Mouse (Mus musculus) hindbrain, embryonic 16.5 days (tissue): ENCODE data around the gene 4921524J17Rik. TPM values are rescaled to one million over a fixed set of nuclear protein-coding genes. Genes with fewer than 3 reads are reported as not detected.

Experiments
- ATAC-seq: fragments of 200-750 bp; cut with Nextera tagmentation; 2 replicates; pipeline ENCODE4 v1.8.0; 2017; ENCODE audit warnings: moderate TSS enrichment, moderate library complexity
- H3K27ac ChIP-seq: fragments of 300-500 bp; sonication (generic); 2 replicates; pipeline ENCODE4 v1.5.1; 2014; ENCODE audit warnings: low read depth, mild to moderate bottlenecking, control low read depth, low read length, moderate library complexity
- H3K27me3 ChIP-seq: fragments of 300-500 bp; sonication (generic); replicated peaks from 2 replicates; pipeline ENCODE4 v1.6.1; 2014; ENCODE audit warnings: low read length; ENCODE audit not compliant: control insufficient read depth, insufficient read depth
- H3K36me3 ChIP-seq: fragments of 300-500 bp; sonication (generic); 2 replicates; pipeline ENCODE4 v1.6.1; 2014; ENCODE audit warnings: mild to moderate bottlenecking, low read length, moderate library complexity, mixed read lengths; ENCODE audit not compliant: control insufficient read depth, insufficient read depth
- H3K4me1 ChIP-seq: fragments of 300-500 bp; sonication (generic); 2 replicates; pipeline ENCODE4 v1.6.1; 2014; ENCODE audit warnings: low read depth, low read length; ENCODE audit not compliant: control insufficient read depth, insufficient read depth
- H3K4me2 ChIP-seq: fragments of 300-500 bp; sonication (generic); 2 replicates; pipeline ENCODE4 v1.6.1; 2014; ENCODE audit warnings: mild to moderate bottlenecking, low read length, control low read depth, moderate library complexity
- H3K4me3 ChIP-seq: fragments of 300-500 bp; sonication (generic); 2 replicates; pipeline ENCODE4 v1.5.1; 2014; ENCODE audit warnings: mild to moderate bottlenecking, low read length, control low read depth, moderate library complexity
- H3K9ac ChIP-seq: fragments of 300-500 bp; sonication (generic); 2 replicates; pipeline ENCODE4 v1.6.1; 2014; ENCODE audit warnings: low read depth, mild to moderate bottlenecking, control low read depth, low read length, moderate library complexity
- H3K9me3 ChIP-seq: fragments of 300-500 bp; sonication (generic); 2 replicates; pipeline ENCODE4 v1.6.1; 2014; ENCODE audit warnings: mild to moderate bottlenecking, low read length, moderate library complexity; ENCODE audit not compliant: control insufficient read depth
- WGBS: fragments of 180-500 bp; shearing (Covaris S2); extraction: QIAGEN DNeasy Blood & Tissue Kit; methylation state at CpG from one replicate; pipeline ENCODE4 v1.1.7; 2014; 5-methylcytosine and 5-hydroxymethylcytosine counted together
- polyA plus RNA-seq: library from polyadenylated mRNA; unstranded; fragments of >200 nt; fragmentation: Nextera tagmentation; extraction: Ambion mirVana; gene quantifications from 2 replicates; pipeline ENCODE4 v1.2.1, GENCODE M21; 2015

The 4921524J17Rik gene
- polyA plus RNA-seq, 1 experiment from 2014 or later, result 39.2 TPM

- no peaks in the 10 kb centered on the region for H3K9me3 ChIP-seq
- H3K4me2 ChIP-seq, result peak overlapping the region; percentile 67
- peaks cover 23% of the 10 kb centered on the region for H3K4me1 ChIP-seq
- no peak overlapping the region for H3K27ac ChIP-seq
- WGBS, result 18% methylated on average over 3 of the region's 3 CpGs
- no peaks in the 10 kb centered on the region for H3K27me3 ChIP-seq
- no peaks in the 10 kb centered on the region for H3K36me3 ChIP-seq
- ATAC-seq, result no peak
- peak overlapping the region; percentile 63 for H3K4me3 ChIP-seq
- H3K9ac ChIP-seq, result peak overlapping the region; percentile 18; the same call in 1 of the 2 replicates
These were observed 1.8 kb downstream of the 4921524J17Rik start for GRCm38 (mm10) chr8:85430801-85431200.

GRCm38 (mm10) chr8:85429219-85429618 lies 3.4 kb downstream of the 4921524J17Rik start:
- Histone ChIP-seq H3K4me2 (peak overlapping the region; percentile 16; the same call in 1 of the 2 replicates), H3K27ac (no peak overlapping the region), H3K9ac (no peak overlapping the region), H3K4me3 (no peak overlapping the region), H3K9me3 (no peaks in the 10 kb centered on the region), H3K4me1 (peaks cover 23% of the 10 kb centered on the region), H3K36me3 (no peaks in the 10 kb centered on the region), H3K27me3 (no peaks in the 10 kb centered on the region)
- WGBS, result 22% methylated on average over 4 of the region's 4 CpGs
- no peak for ATAC-seq

GRCm38 (mm10) chr8:85427026-85427425 lies 5.6 kb downstream of the 4921524J17Rik start:
- no peaks in the 10 kb centered on the region for H3K36me3 ChIP-seq
- no peak overlapping the region for H3K4me2 ChIP-seq
- H3K9ac ChIP-seq, result no peak overlapping the region
- no peaks in the 10 kb centered on the region for H3K27me3 ChIP-seq
- H3K4me3 ChIP-seq, result no peak overlapping the region
- H3K4me1 ChIP-seq, result peaks cover 23% of the 10 kb centered on the region
- no peak overlapping the region for H3K27ac ChIP-seq
- no peak for ATAC-seq
- no peaks in the 10 kb centered on the region for H3K9me3 ChIP-seq
- 78% methylated on average over 4 of the region's 4 CpGs for WGBS

GRCm38 (mm10) chr8:85421329-85421728 lies 11.3 kb downstream of the 4921524J17Rik start:
- Histone ChIP-seq H3K4me3 (no peak overlapping the region), H3K4me1 (no peaks in the 10 kb centered on the region), H3K27ac (no peak overlapping the region), H3K9me3 (no peaks in the 10 kb centered on the region), H3K36me3 (no peaks in the 10 kb centered on the region; the same call in 1 of the 2 replicates), H3K27me3 (no peaks in the 10 kb centered on the region), H3K4me2 (no peak overlapping the region), H3K9ac (no peak overlapping the region)
- ATAC-seq, result no peak
- 100% methylated on average over 1 of the region's 1 CpGs for WGBS

GRCm38 (mm10) chr8:85408526-85408925 lies 24.1 kb downstream of the 4921524J17Rik start:
- WGBS, result 86% methylated on average over 3 of the region's 3 CpGs
- Histone ChIP-seq H3K9ac (no peak overlapping the region), H3K9me3 (no peaks in the 10 kb centered on the region), H3K4me2 (no peak overlapping the region), H3K27me3 (no peaks in the 10 kb centered on the region), H3K4me3 (no peak overlapping the region), H3K27ac (no peak overlapping the region), H3K36me3 (0 out of 2 replicates have a peak, but pooled peaks cover 3% of the 10 kb centered on the region), H3K4me1 (no peaks in the 10 kb centered on the region)
- no peak for ATAC-seq

- no peaks in the 10 kb centered on the region for H3K4me1 ChIP-seq
- H3K9me3 ChIP-seq, result no peaks in the 10 kb centered on the region
- 71% methylated on average over 7 of the region's 7 CpGs for WGBS
- no peaks in the 10 kb centered on the region for H3K27me3 ChIP-seq
- H3K4me3 ChIP-seq, result no peak overlapping the region
- ATAC-seq, result no peak
- H3K9ac ChIP-seq, result no peak overlapping the region
- H3K4me2 ChIP-seq, result no peak overlapping the region
- 0 out of 2 replicates have a peak, but pooled peaks cover 3% of the 10 kb centered on the region for H3K36me3 ChIP-seq
- no peak overlapping the region for H3K27ac ChIP-seq
These were observed 24.6 kb downstream of the 4921524J17Rik start for GRCm38 (mm10) chr8:85408053-85408505.

- Histone ChIP-seq H3K27ac (no peak overlapping the region), H3K4me2 (no peak overlapping the region), H3K36me3 (0 out of 2 replicates have a peak, but pooled peaks cover 3% of the 10 kb centered on the region), H3K9me3 (no peaks in the 10 kb centered on the region), H3K9ac (no peak overlapping the region), H3K4me1 (no peaks in the 10 kb centered on the region), H3K4me3 (no peak overlapping the region), H3K27me3 (no peaks in the 10 kb centered on the region)
- WGBS, result 74% methylated on average over 10 of the region's 10 CpGs
- no peak for ATAC-seq
These were observed 26.7 kb downstream of the 4921524J17Rik start for GRCm38 (mm10) chr8:85405961-85406360.

GRCm38 (mm10) chr8:85405418-85405817 lies 27.2 kb downstream of the 4921524J17Rik start:
- Histone ChIP-seq H3K27me3 (no peaks in the 10 kb centered on the region), H3K9me3 (no peaks in the 10 kb centered on the region), H3K4me2 (no peak overlapping the region), H3K36me3 (0 out of 2 replicates have a peak, but pooled peaks cover 3% of the 10 kb centered on the region), H3K4me3 (no peak overlapping the region), H3K4me1 (no peaks in the 10 kb centered on the region), H3K27ac (no peak overlapping the region), H3K9ac (no peak overlapping the region)
- WGBS, result 45% methylated on average over 3 of the region's 3 CpGs
- no peak for ATAC-seq

GRCm38 (mm10) chr8:85398548-85398947 lies 34.1 kb downstream of the 4921524J17Rik start:
- H3K27ac ChIP-seq, result no peak overlapping the region
- H3K9me3 ChIP-seq, result no peaks in the 10 kb centered on the region
- no peak overlapping the region for H3K9ac ChIP-seq
- no peak overlapping the region for H3K4me2 ChIP-seq
- 91% methylated on average over 4 of the region's 4 CpGs for WGBS
- H3K27me3 ChIP-seq, result no peaks in the 10 kb centered on the region
- ATAC-seq, result no peak
- H3K4me3 ChIP-seq, result no peak overlapping the region
- no peaks in the 10 kb centered on the region for H3K36me3 ChIP-seq
- no peaks in the 10 kb centered on the region for H3K4me1 ChIP-seq
